Mouse (Mus musculus): ENCODE results near the gene Gpsm3. TPM values are rescaled to one million over a fixed set of nuclear protein-coding genes. Genes with fewer than 3 reads are reported as not detected.

The Gpsm3 gene
- polyA plus RNA-seq, 1 experiment from 2014 or later = 28.5 TPM

DNA sequence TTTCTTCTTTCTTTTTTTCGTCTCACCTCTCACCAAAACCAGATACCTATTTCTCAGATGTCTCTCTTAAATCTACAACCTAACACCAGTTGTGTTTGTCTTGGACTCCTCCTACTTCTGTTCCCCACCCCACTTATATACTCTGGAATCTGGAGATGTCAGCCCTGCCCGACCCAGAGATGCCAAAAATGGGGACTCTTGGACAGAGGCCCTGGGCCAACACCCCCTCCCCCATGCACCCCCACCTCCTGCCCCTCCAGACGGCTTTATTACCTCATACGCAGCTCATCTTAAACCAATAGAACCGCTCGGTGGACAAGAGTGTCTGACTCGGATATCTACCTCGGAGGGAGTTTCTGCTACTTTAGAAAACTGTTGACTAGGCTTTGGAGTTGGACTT is 6.5 kb downstream of the Gpsm3 start:
- Histone ChIP-seq H3K27me3 (ENCODE audit: insufficient read depth, low read length) (no peaks in the 10 kb centered on the region), H3K4me1 (replicated peaks; ENCODE audit: insufficient read depth, low read length) (peaks cover 32% of the 10 kb centered on the region), H3K4me2 (ENCODE audit: low read length) (no peak overlapping the region), H3K4me3 (replicated peaks; ENCODE audit: low read depth, low read length) (no peak overlapping the region), H3K9me3 (replicated peaks; ENCODE audit: low read length) (no peaks in the 10 kb centered on the region), H3K27ac (no peak overlapping the region; the same call in 1 of the 2 replicates), H3K36me3 (ENCODE audit: insufficient read depth, low read length) (peaks cover 16% of the 10 kb centered on the region), H3K9ac (ENCODE audit: low read depth, low read length) (no peak overlapping the region)
- WGBS = 46% methylated on average over 8 of the region's 8 CpGs
- TF ChIP-seq CTCF (IDR thresholded peaks at IDR 0.05; ENCODE audit: low read depth) = no peak
- no peak for DNase-seq (ENCODE audit: low spot score)
- no peak for ATAC-seq (replicated peaks; ENCODE audit: low FRiP score, low read depth)

- Histone ChIP-seq H3K4me1 (replicated peaks; ENCODE audit: insufficient read depth, low read length) (peaks cover 27% of the 10 kb centered on the region), H3K36me3 (ENCODE audit: insufficient read depth, low read length) (peaks cover 16% of the 10 kb centered on the region), H3K27ac (peak within 1 kb of the TSS; percentile 47), H3K9ac (ENCODE audit: low read depth, low read length) (peak within 1 kb of the TSS; percentile 42; the same call in 1 of the 2 replicates), H3K4me3 (replicated peaks; ENCODE audit: low read depth, low read length) (no peak within 1 kb of the TSS), H3K27me3 (ENCODE audit: insufficient read depth, low read length) (no peaks in the 10 kb centered on the region), H3K4me2 (ENCODE audit: low read length) (peak within 1 kb of the TSS; percentile 37), H3K9me3 (replicated peaks; ENCODE audit: low read length) (no peaks in the 10 kb centered on the region)
- no peak for DNase-seq (ENCODE audit: low spot score)
- ATAC-seq (replicated peaks; ENCODE audit: low FRiP score, low read depth) = no peak
- 14% methylated on average over 5 of the region's 6 CpGs for WGBS
- TF ChIP-seq CTCF (IDR thresholded peaks at IDR 0.05; ENCODE audit: low read depth) = no peak
These were observed 8.0 kb downstream of the Gpsm3 start, which contains the start of gene Ager for GRCm38 (mm10) chr17:34597566-34598095. TSS of gene Ager (plus strand) at chr17:34597862.

DNA sequence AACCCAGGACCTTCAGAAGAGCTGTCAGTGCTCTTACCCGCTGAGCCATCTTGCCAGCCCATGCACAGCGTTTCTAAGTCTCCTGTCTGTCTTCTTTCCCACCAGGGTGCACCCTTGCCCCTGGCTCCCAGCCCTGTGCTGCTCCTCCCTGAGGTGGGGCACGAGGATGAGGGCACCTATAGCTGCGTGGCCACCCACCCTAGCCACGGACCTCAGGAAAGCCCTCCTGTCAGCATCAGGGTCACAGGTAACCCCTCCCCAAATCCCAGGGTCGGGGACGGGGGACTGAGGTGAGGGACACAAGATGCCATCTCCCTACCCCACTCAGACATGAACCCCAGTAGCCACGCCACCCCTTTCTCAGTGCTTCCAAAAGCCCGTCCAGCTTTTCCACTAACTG is 10.3 kb downstream of the Gpsm3 start:
- no peak overlapping the region for H3K27ac ChIP-seq
- TF ChIP-seq CTCF (IDR thresholded peaks at IDR 0.05; ENCODE audit: low read depth) = no peak
- H3K36me3 ChIP-seq (ENCODE audit: insufficient read depth, low read length) = peaks cover 12% of the 10 kb centered on the region
- no peak for ATAC-seq (replicated peaks; ENCODE audit: low FRiP score, low read depth)
- no peak overlapping the region for H3K4me3 ChIP-seq (replicated peaks; ENCODE audit: low read depth, low read length)
- H3K27me3 ChIP-seq (ENCODE audit: insufficient read depth, low read length) = no peaks in the 10 kb centered on the region
- no peak for DNase-seq (ENCODE audit: low spot score)
- no peaks in the 10 kb centered on the region for H3K9me3 ChIP-seq (replicated peaks; ENCODE audit: low read length)
- H3K9ac ChIP-seq (ENCODE audit: low read depth, low read length) = no peak overlapping the region
- WGBS = 83% methylated on average over 9 of the region's 9 CpGs
- H3K4me2 ChIP-seq (ENCODE audit: low read length) = no peak overlapping the region
- peaks cover 15% of the 10 kb centered on the region for H3K4me1 ChIP-seq (replicated peaks; ENCODE audit: insufficient read depth, low read length)

GRCm38 (mm10) chr17:34601796-34602195 is 12.2 kb downstream of the Gpsm3 start:
- H3K9me3 ChIP-seq (replicated peaks; ENCODE audit: low read length) = no peaks in the 10 kb centered on the region
- no peaks in the 10 kb centered on the region for H3K27me3 ChIP-seq (ENCODE audit: insufficient read depth, low read length)
- WGBS = 89% methylated on average over 12 of the region's 12 CpGs
- H3K4me3 ChIP-seq (replicated peaks; ENCODE audit: low read depth, low read length) = no peak overlapping the region
- no peak overlapping the region for H3K9ac ChIP-seq (ENCODE audit: low read depth, low read length)
- ATAC-seq (replicated peaks; ENCODE audit: low FRiP score, low read depth) = no peak
- peaks cover 20% of the 10 kb centered on the region for H3K4me1 ChIP-seq (replicated peaks; ENCODE audit: insufficient read depth, low read length)
- TF ChIP-seq CTCF (IDR thresholded peaks at IDR 0.05; ENCODE audit: low read depth) = no peak
- H3K36me3 ChIP-seq (ENCODE audit: insufficient read depth, low read length) = peaks cover 9% of the 10 kb centered on the region
- DNase-seq (ENCODE audit: low spot score) = no peak
- peak overlapping the region; percentile 84 for H3K4me2 ChIP-seq (ENCODE audit: low read length)
- no peak overlapping the region for H3K27ac ChIP-seq

GRCm38 (mm10) chr17:34603375-34604060 is 13.9 kb downstream of the Gpsm3 start, which contains the start of gene Rnf5:
TSS of gene Rnf5 (minus strand) at chr17:34603690.
- H3K9me3 ChIP-seq (replicated peaks; ENCODE audit: low read length) = no peaks in the 10 kb centered on the region
- peaks cover 9% of the 10 kb centered on the region for H3K36me3 ChIP-seq (ENCODE audit: insufficient read depth, low read length)
- peak within 1 kb of the TSS; percentile 89 for H3K27ac ChIP-seq
- under 1% methylated on average over 30 of the region's 30 CpGs for WGBS
- ATAC-seq (replicated peaks; ENCODE audit: low FRiP score, low read depth) (peak; percentile 93), DNase-seq (ENCODE audit: low spot score) (peak; percentile 100)
- peak within 1 kb of the TSS; percentile 92 for H3K4me2 ChIP-seq (ENCODE audit: low read length)
- peak within 1 kb of the TSS; percentile 71 for H3K9ac ChIP-seq (ENCODE audit: low read depth, low read length)
- no peak for TF ChIP-seq CTCF (IDR thresholded peaks at IDR 0.05; ENCODE audit: low read depth)
- H3K4me1 ChIP-seq (replicated peaks; ENCODE audit: insufficient read depth, low read length) = peaks cover 17% of the 10 kb centered on the region
- peak within 1 kb of the TSS; percentile 49 for H3K4me3 ChIP-seq (replicated peaks; ENCODE audit: low read depth, low read length)
- H3K27me3 ChIP-seq (ENCODE audit: insufficient read depth, low read length) = no peaks in the 10 kb centered on the region

DNA sequence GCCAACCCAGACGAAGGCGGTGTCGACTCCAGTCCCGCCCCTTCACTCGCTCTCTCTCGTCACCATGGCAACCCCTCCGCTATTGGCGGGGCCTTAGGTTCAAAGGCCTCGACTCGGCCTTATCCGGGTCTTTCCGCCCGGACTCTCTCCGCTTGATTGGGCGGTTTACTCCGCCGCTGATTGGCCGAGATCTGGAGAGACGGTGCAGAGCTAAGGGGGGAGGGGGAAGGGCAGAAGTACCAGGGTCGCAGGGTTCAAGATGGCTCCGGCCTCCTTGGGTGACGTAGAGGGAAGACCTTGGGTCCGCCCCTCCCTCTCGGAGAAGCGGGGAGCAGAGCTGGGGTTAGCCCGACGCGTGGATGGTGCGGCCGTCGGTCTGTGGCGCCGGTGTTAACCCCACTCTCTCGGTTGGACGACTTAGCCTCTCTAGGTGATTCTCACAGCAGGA is 14.5 kb downstream of the Gpsm3 start, which contains the start of gene Agpat1:
TSS of gene Agpat1 (plus strand) at position 202 of the 448 bp plus-strand sequence.
- peak; percentile 99 for DNase-seq (ENCODE audit: low spot score)
- Histone ChIP-seq H3K9me3 (replicated peaks; ENCODE audit: low read length) (no peaks in the 10 kb centered on the region), H3K4me1 (replicated peaks; ENCODE audit: insufficient read depth, low read length) (peaks cover 18% of the 10 kb centered on the region), H3K27ac (peak within 1 kb of the TSS; percentile 89), H3K9ac (ENCODE audit: low read depth, low read length) (peak within 1 kb of the TSS; percentile 71), H3K4me2 (ENCODE audit: low read length) (peak within 1 kb of the TSS; percentile 92), H3K4me3 (replicated peaks; ENCODE audit: low read depth, low read length) (peak within 1 kb of the TSS; percentile 88), H3K27me3 (ENCODE audit: insufficient read depth, low read length) (no peaks in the 10 kb centered on the region), H3K36me3 (ENCODE audit: insufficient read depth, low read length) (peaks cover 9% of the 10 kb centered on the region)
- ATAC-seq (replicated peaks; ENCODE audit: low FRiP score, low read depth) = peak; percentile 88
- TF ChIP-seq CTCF (IDR thresholded peaks at IDR 0.05; ENCODE audit: low read depth) = no peak
- under 1% methylated on average over 35 of the region's 35 CpGs for WGBS
